8 mouse cellular contexts compared by ENCODE assay signal in genomic region chr17:22866845-22867481, GRCm38 (mm10). TPM values are rescaled to one million over a fixed set of nuclear protein-coding genes. Genes with fewer than 3 reads are reported as not detected.
DNase-seq lines count a peak whose midpoint lies in the region; ATAC-seq and TF ChIP-seq lines count a peak whose summit lies in the region.

Gene Zfp945 (minus strand): TSS chr17:22867134.

- no peaks in the 10 kb centered on the region for H3K27me3 ChIP-seq in forebrain, embryonic 13.5 days
- no peaks in the 10 kb centered on the region for H3K27me3 ChIP-seq in heart, postnatal 0 days (ENCODE audit: control insufficient read depth, insufficient read depth, low read length)
- no peaks in the 10 kb centered on the region for H3K27me3 ChIP-seq in liver, embryonic 14.5 days (ENCODE audit: control insufficient read depth, insufficient read depth, low read length)
- no peaks in the 10 kb centered on the region for H3K27me3 ChIP-seq in neural tube, embryonic 11.5 days (ENCODE audit: control insufficient read depth, insufficient read depth, low read length)

- H3K27ac ChIP-seq in forebrain, embryonic 13.5 days: peak within 1 kb of the TSS; percentile 54; the same call in 1 of the 2 replicates
- peak within 1 kb of the TSS; percentile 91 for H3K27ac ChIP-seq in heart, postnatal 0 days (ENCODE audit: low read depth)
- H3K27ac ChIP-seq in liver, embryonic 14.5 days: peak within 1 kb of the TSS; percentile 18; the same call in 1 of the 2 replicates
- H3K27ac ChIP-seq in neural tube, embryonic 11.5 days (ENCODE audit: low read depth, low read length): no peak within 1 kb of the TSS

- H3K36me3 ChIP-seq in forebrain, embryonic 13.5 days (ENCODE audit: poor library complexity, severe bottlenecking): peaks cover 21% of the 10 kb centered on the region
- H3K36me3 ChIP-seq in heart, postnatal 0 days (replicated peaks; ENCODE audit: control insufficient read depth, insufficient read depth, low read length): peaks cover 15% of the 10 kb centered on the region
- no peaks in the 10 kb centered on the region for H3K36me3 ChIP-seq in liver, embryonic 14.5 days (replicated peaks; ENCODE audit: control insufficient read depth, insufficient read depth, low read depth)
- H3K36me3 ChIP-seq in neural tube, embryonic 11.5 days (ENCODE audit: control insufficient read depth, insufficient read depth, low read length): no peaks in the 10 kb centered on the region; the same call in 1 of the 2 replicates

- TF ChIP-seq CTCF in heart, postnatal 0 days (IDR thresholded peaks at IDR 0.05; ENCODE audit: low read depth): no peak
- no peak for TF ChIP-seq CTCF in liver, embryonic 14.5 days (IDR thresholded peaks at IDR 0.05; ENCODE audit: low read depth)

- H3K9ac ChIP-seq in forebrain, embryonic 13.5 days: peak within 1 kb of the TSS; percentile 78
- H3K9ac ChIP-seq in heart, postnatal 0 days (replicated peaks; ENCODE audit: low read depth, low read length): peak within 1 kb of the TSS; percentile 66
- H3K9ac ChIP-seq in liver, embryonic 14.5 days (replicated peaks): peak within 1 kb of the TSS; percentile 52
- H3K9ac ChIP-seq in neural tube, embryonic 11.5 days (ENCODE audit: low read length): peak within 1 kb of the TSS; percentile 62

- H3K4me2 ChIP-seq in forebrain, embryonic 13.5 days: peak within 1 kb of the TSS; percentile 60
- H3K4me2 ChIP-seq in heart, postnatal 0 days (ENCODE audit: low read depth, low read length): peak within 1 kb of the TSS; percentile 63
- H3K4me2 ChIP-seq in liver, embryonic 14.5 days (ENCODE audit: low read depth): peak within 1 kb of the TSS; percentile 79
- H3K4me2 ChIP-seq in neural tube, embryonic 11.5 days (ENCODE audit: low read depth): peak within 1 kb of the TSS; percentile 43

- under 1% methylated on average over 20 of the region's 20 CpGs for WGBS in forebrain, embryonic 13.5 days
- under 1% methylated on average over 20 of the region's 20 CpGs for WGBS in heart, postnatal 0 days
- WGBS in liver, embryonic 14.5 days (ENCODE audit: insufficient replicate concordance): under 1% methylated on average over 20 of the region's 20 CpGs
- WGBS in neural tube, embryonic 11.5 days: 0% methylated on average over 20 of the region's 20 CpGs

- ATAC-seq in forebrain, embryonic 13.5 days: peak; percentile 97
- peak; percentile 90 for ATAC-seq in heart, postnatal 0 days (ENCODE audit: insufficient read depth, low read depth)
- peak; percentile 81 for ATAC-seq in liver, embryonic 14.5 days (ENCODE audit: insufficient read depth)
- ATAC-seq in neural tube, embryonic 11.5 days (ENCODE audit: insufficient read depth, low FRiP score, low TSS enrichment): peak; percentile 96

- peak within 1 kb of the TSS; percentile 74 for H3K4me3 ChIP-seq in forebrain, embryonic 13.5 days
- H3K4me3 ChIP-seq in heart, postnatal 0 days (ENCODE audit: low read depth, low read length): peak within 1 kb of the TSS; percentile 83
- peak within 1 kb of the TSS; percentile 67 to 70 for H3K4me3 ChIP-seq in liver, embryonic 14.5 days (ENCODE audit: insufficient read depth in 1 of 2, low read depth in 2 of 2, low read length in 2 of 2)
- H3K4me3 ChIP-seq in neural tube, embryonic 11.5 days (ENCODE audit: low read depth, low read length): peak within 1 kb of the TSS; percentile 52

- TF ChIP-seq EP300 in heart, postnatal 0 days (IDR thresholded peaks at IDR 0.05; ENCODE audit: low read depth): no peak
- TF ChIP-seq EP300 in liver, embryonic 14.5 days (IDR thresholded peaks at IDR 0.05; ENCODE audit: low read depth): no peak

- peak; percentile 82 for DNase-seq in ES-CJ7 (ENCODE audit: low read depth, low spot score)
- DNase-seq in cerebellum, adult 11 months: peak; percentile 8
- peak; percentile 87 for DNase-seq in heart, postnatal 0 days (ENCODE audit: low spot score)
- DNase-seq in kidney, postnatal 36 days: peak; percentile 87 to 90
- peak; percentile 30 to 45 (median 36) for DNase-seq in liver, embryonic 14.5 days (ENCODE audit: low read depth in 3 of 3, low spot score in 3 of 3)
- peak; percentile 73 for DNase-seq in neural tube, embryonic 11.5 days (ENCODE audit: low spot score)
- peak; percentile 79 for DNase-seq in telencephalon, adult 2 months (ENCODE audit: low read depth, low spot score)

- H3K4me1 ChIP-seq in forebrain, embryonic 13.5 days: peaks cover 12% of the 10 kb centered on the region
- peaks cover 14% of the 10 kb centered on the region for H3K4me1 ChIP-seq in heart, postnatal 0 days (ENCODE audit: control insufficient read depth, insufficient read depth)
- peaks cover 0 to 6% of the 10 kb centered on the region in 2 experiments; a peak in 2 of 4 replicates for H3K4me1 ChIP-seq in liver, embryonic 14.5 days (replicated peaks; ENCODE audit: control insufficient read depth in 2 of 2, insufficient read depth in 2 of 2, low read length in 1 of 2)
- peaks cover 5% of the 10 kb centered on the region; the same call in 1 of the 2 replicates for H3K4me1 ChIP-seq in neural tube, embryonic 11.5 days (ENCODE audit: control insufficient read depth, insufficient read depth, low read length)

- H3K9me3 ChIP-seq in forebrain, embryonic 13.5 days (replicated peaks): no peaks in the 10 kb centered on the region
- H3K9me3 ChIP-seq in heart, postnatal 0 days (replicated peaks; ENCODE audit: control insufficient read depth, low read length): no peaks in the 10 kb centered on the region
- H3K9me3 ChIP-seq in liver, embryonic 14.5 days (ENCODE audit: control insufficient read depth, low read length): no peaks in the 10 kb centered on the region
- no peaks in the 10 kb centered on the region for H3K9me3 ChIP-seq in neural tube, embryonic 11.5 days (ENCODE audit: control insufficient read depth, low read length)

RNA-seq across cellular contexts. Expression of gene Zfp945, which starts in this region (rescaled TPM):
- 25.4 and 26.7 TPM in 2 replicates for polyA plus RNA-seq in forebrain, embryonic 13.5 days (2015; fragmentation: Nextera tagmentation; extraction: Ambion mirVana)
- 13.8 and 15.6 TPM in 2 replicates for total RNA-seq in heart, postnatal 0 days (2014; rRNA removed; ENCODE audit: low replicate concordance)
- polyA plus RNA-seq in heart, postnatal 0 days (2015; fragmentation: Nextera tagmentation; extraction: Ambion mirVana): 14.8 and 14.9 TPM in 2 replicates
- 0.64 and 0.87 TPM in 2 replicates for polyA plus RNA-seq in liver, embryonic 14.5 days (2012; rRNA removed)
- 1.7 and 1.9 TPM in 2 replicates for polyA plus RNA-seq in liver, embryonic 14.5 days (2014; fragmentation: Nextera tagmentation; extraction: Ambion mirVana)
- 20.8 and 21.2 TPM in 2 replicates for polyA plus RNA-seq in neural tube, embryonic 11.5 days (2014; fragmentation: Nextera tagmentation; extraction: Ambion mirVana)

Comparison
In these comparisons a context has a peak if more than half of its experiments do, and no peak if none do; other contexts are left out.
1. DNase-seq: peak in every context shown above with its lines; median percentile 88 in kidney, postnatal 36 days; 87 in heart, postnatal 0 days; 82 in ES-CJ7; 79 in telencephalon, adult 2 months; 73 in neural tube, embryonic 11.5 days; 36 in liver, embryonic 14.5 days; 8 in cerebellum, adult 11 months.